ENCODE assay signal across 7 mouse cellular contexts in the genomic region with DNA sequence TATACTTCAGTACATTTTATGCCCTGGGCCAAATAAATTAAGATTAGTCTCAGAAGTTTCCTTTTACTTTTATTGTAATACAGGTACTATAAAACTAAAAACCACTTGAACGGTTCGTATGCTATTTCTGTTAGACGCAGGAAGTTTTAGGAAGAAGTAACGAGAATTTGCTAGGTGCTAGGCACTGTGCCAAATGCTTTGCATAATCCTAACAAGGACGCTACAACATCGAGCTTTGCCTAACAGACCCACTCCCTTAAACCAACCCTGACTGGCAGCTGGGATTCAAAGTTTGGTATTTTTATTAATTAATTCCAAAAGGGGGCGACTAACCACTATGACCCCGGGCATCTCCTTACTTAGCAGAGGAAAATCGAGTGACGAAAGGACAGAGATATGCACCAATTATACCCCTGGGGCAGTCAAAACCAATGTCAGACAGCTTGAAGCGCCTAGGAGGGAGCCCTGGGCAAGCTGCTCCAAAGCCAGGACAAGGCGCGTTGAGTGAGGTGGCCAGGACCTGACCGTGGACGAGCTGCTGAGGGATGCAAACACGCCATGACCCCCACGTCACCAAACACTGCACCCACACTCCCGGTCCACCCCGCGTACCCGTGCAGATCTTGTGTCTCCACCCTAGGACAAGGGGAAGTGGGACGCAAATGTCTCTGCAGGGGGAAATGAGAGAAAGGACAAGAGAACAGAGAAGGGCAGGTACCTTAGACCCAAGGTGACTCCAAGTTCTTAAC. TPM values are rescaled to one million over a fixed set of nuclear protein-coding genes. Genes with fewer than 3 reads are reported as not detected.
DNase-seq lines count a peak whose midpoint lies in the region; ATAC-seq and TF ChIP-seq lines count a peak whose summit lies in the region.

No protein-coding gene starts in this region.

- peak overlapping the region; percentile 79 for H3K4me2 ChIP-seq in forebrain, embryonic 11.5 days (ENCODE audit: low read depth, low read length, severe bottlenecking)
- H3K4me2 ChIP-seq in kidney, embryonic 15.5 days = peak overlapping the region; percentile 92

- ATAC-seq in forebrain, embryonic 11.5 days (replicated peaks; ENCODE audit: low FRiP score) = peak; percentile 67
- peak; percentile 75 for ATAC-seq in kidney, embryonic 15.5 days (replicated peaks; ENCODE audit: low FRiP score)
- ATAC-seq in megakaryocyte progenitor cell, adult 5-6 weeks (replicated peaks; ENCODE audit: poor library complexity) = peak; percentile 59

- peak overlapping the region; percentile 68 for H3K4me3 ChIP-seq in forebrain, embryonic 11.5 days (ENCODE audit: low read depth, low read length)
- H3K4me3 ChIP-seq in kidney, embryonic 15.5 days (replicated peaks) = peak overlapping the region; percentile 78

- no peak for TF ChIP-seq POLR2A in brain, embryonic 14.5 days (IDR thresholded peaks at IDR 0.05; ENCODE audit: borderline replicate concordance, extremely low read depth, insufficient read depth, insufficient read length, poor library complexity, severe bottlenecking)

- WGBS in forebrain, embryonic 11.5 days = 8% methylated on average over 22 of the region's 22 CpGs
- 4% methylated on average over 22 of the region's 22 CpGs for WGBS in kidney, embryonic 15.5 days

- no peaks in the 10 kb centered on the region for H3K27me3 ChIP-seq in forebrain, embryonic 11.5 days (ENCODE audit: control insufficient read depth, insufficient read depth, low read length)
- no peaks in the 10 kb centered on the region for H3K27me3 ChIP-seq in kidney, embryonic 15.5 days

- no peak overlapping the region for H3K27ac ChIP-seq in forebrain, embryonic 11.5 days (ENCODE audit: low read depth, low read length)
- no peak overlapping the region for H3K27ac ChIP-seq in kidney, embryonic 15.5 days

- no peaks in the 10 kb centered on the region for H3K9me3 ChIP-seq in forebrain, embryonic 11.5 days (ENCODE audit: control insufficient read depth, low read length)
- H3K9me3 ChIP-seq in kidney, embryonic 15.5 days (replicated peaks) = no peaks in the 10 kb centered on the region

- H3K9ac ChIP-seq in forebrain, embryonic 11.5 days (ENCODE audit: low read length) = peak overlapping the region; percentile 61
- peak overlapping the region; percentile 61 for H3K9ac ChIP-seq in kidney, embryonic 15.5 days

- H3K4me1 ChIP-seq in forebrain, embryonic 11.5 days (replicated peaks; ENCODE audit: control insufficient read depth, insufficient read depth, low read length) = no peaks in the 10 kb centered on the region; the same call in 1 of the 2 replicates
- peaks cover 9% of the 10 kb centered on the region for H3K4me1 ChIP-seq in kidney, embryonic 15.5 days

- no peaks in the 10 kb centered on the region for H3K36me3 ChIP-seq in forebrain, embryonic 11.5 days (ENCODE audit: control insufficient read depth, insufficient read depth, low read length)
- H3K36me3 ChIP-seq in kidney, embryonic 15.5 days = no peaks in the 10 kb centered on the region

- TF ChIP-seq CTCF in brain, embryonic 14.5 days (IDR thresholded peaks at IDR 0.05; ENCODE audit: borderline replicate concordance, extremely low read depth, insufficient read depth, insufficient read length) = no peak

- peak; percentile 4 for DNase-seq in right cerebral cortex, postnatal 25 days
- no peak for DNase-seq in right cerebral cortex, adult 2 months (ENCODE audit: low spot score in 2 of 2)
- DNase-seq in brain, embryonic 14.5 days (ENCODE audit: low read depth) = peak; percentile 58
- DNase-seq in forebrain, embryonic 11.5 days (ENCODE audit: low spot score) = no peak
- no peak for DNase-seq in frontal cortex, postnatal 10 days (ENCODE audit: low spot score in 2 of 2)

RNA-seq across cellular contexts. Expression of a gene that starts 0.5 kb away (rescaled TPM):
- polyA plus RNA-seq in brain, embryonic 14.5 days (2012; rRNA removed) = 4.7 and 5.3 TPM in 2 replicates
- polyA plus RNA-seq in forebrain, embryonic 11.5 days (2014; fragmentation: Nextera tagmentation; extraction: Ambion mirVana) = 12.9 TPM in 2 replicates
- polyA plus RNA-seq in kidney, embryonic 15.5 days (2015; fragmentation: Nextera tagmentation; extraction: Ambion mirVana) = 8.9 TPM in 2 replicates
- total RNA-seq in megakaryocyte progenitor cell, adult 5-6 weeks (2015) = 66.2 and 74.5 TPM in 2 replicates
- total RNA-seq in megakaryocyte progenitor cell, adult 5-6 weeks (2017) = 86.2 and 96.9 TPM in 2 replicates

RNA-seq across cellular contexts. Expression of a gene that starts 0.7 kb away (rescaled TPM):
- 0.35 and 0.41 TPM in 2 replicates for polyA plus RNA-seq in brain, embryonic 14.5 days (2012; rRNA removed)
- 0.31 and 0.36 TPM in 2 replicates for polyA plus RNA-seq in forebrain, embryonic 11.5 days (2014; fragmentation: Nextera tagmentation; extraction: Ambion mirVana)
- polyA plus RNA-seq in kidney, embryonic 15.5 days (2015; fragmentation: Nextera tagmentation; extraction: Ambion mirVana) = 0.62 and 0.99 TPM in 2 replicates
- total RNA-seq in megakaryocyte progenitor cell, adult 5-6 weeks (2015) = 2.6 TPM in 2 replicates
- 0.84 and 0.92 TPM in 2 replicates for total RNA-seq in megakaryocyte progenitor cell, adult 5-6 weeks (2017)

Comparison
In these comparisons a context has a peak if more than half of its experiments do, and no peak if none do; other contexts are left out.
1. DNase-seq: peak in right cerebral cortex, postnatal 25 days (single experiment) and brain, embryonic 14.5 days (single experiment); none in right cerebral cortex, adult 2 months (0 of 2), forebrain, embryonic 11.5 days (single experiment) and frontal cortex, postnatal 10 days (0 of 2).
2. Peak in every context shown above with its lines, with median percentiles within 50 percentile points of each other: ATAC-seq.